Mouse (Mus musculus) hindbrain, embryonic 11.5 days (tissue): ENCODE measurements at regions not wholly inside any gene's neighbourhood (a gene's known extent, or its start where the extent isn't known, plus 50 kb on each side); places are given as distances from the start of the nearest gene placed in this dataset.
"Not testable (repeated sequence)": the region's sequence is repeated elsewhere in the genome, so short reads cannot be mapped to it uniquely, and the experiment has no call there.

Experiments used
- ATAC-seq: fragments of 200-750 bp; cut with Nextera tagmentation; 2 replicates; pipeline ENCODE4 v1.8.0; 2017; ENCODE audit warnings: mild to moderate bottlenecking, moderate TSS enrichment, moderate library complexity; ENCODE audit not compliant: low FRiP score
- DNase-seq: peaks from one replicate; pipeline ENCODE4 v3.0.0-alpha.2; 2015; ENCODE audit warnings: low spot score
- H3K27ac ChIP-seq: fragments of 300-500 bp; sonication (generic); 2 replicates; pipeline ENCODE4 v1.5.1; 2014; ENCODE audit warnings: mild to moderate bottlenecking, low read depth, low read length
- H3K27me3 ChIP-seq: fragments of 300-500 bp; sonication (generic); 2 replicates; pipeline ENCODE4 v1.6.1; 2014; ENCODE audit warnings: mild to moderate bottlenecking, low read length, moderate library complexity, mixed read lengths; ENCODE audit not compliant: control insufficient read depth, insufficient read depth
- H3K36me3 ChIP-seq: fragments of 300-500 bp; sonication (generic); 2 replicates; pipeline ENCODE4 v1.6.1; 2014; ENCODE audit warnings: mild to moderate bottlenecking, low read length, moderate library complexity, mixed read lengths; ENCODE audit not compliant: control insufficient read depth, insufficient read depth
- H3K4me1 ChIP-seq: fragments of 300-500 bp; sonication (generic); replicated peaks from 2 replicates; pipeline ENCODE4 v1.6.1; 2014; ENCODE audit warnings: low read length, mixed read lengths; ENCODE audit not compliant: control insufficient read depth, insufficient read depth
- H3K4me2 ChIP-seq: fragments of 300-500 bp; sonication (generic); replicated peaks from 2 replicates; pipeline ENCODE4 v1.6.1; 2014; ENCODE audit warnings: mild to moderate bottlenecking, low read depth, low read length
- H3K4me3 ChIP-seq: fragments of 300-500 bp; sonication (generic); 2 replicates; pipeline ENCODE4 v1.5.1; 2014; ENCODE audit warnings: low read depth, low read length
- H3K9ac ChIP-seq: fragments of 300-500 bp; sonication (generic); 2 replicates; pipeline ENCODE4 v1.6.1; 2014; ENCODE audit warnings: low read depth, low read length
- H3K9me3 ChIP-seq: fragments of 300-500 bp; sonication (generic); 2 replicates; pipeline ENCODE4 v1.6.1; 2016; ENCODE audit warnings: low read length; ENCODE audit not compliant: control insufficient read depth
- whole genome bisulfite sequencing: fragments of 180-500 bp; shearing (Covaris S2); extraction: QIAGEN DNeasy Blood & Tissue Kit; methylation state at CpG from one replicate; pipeline ENCODE4 v1.1.7; 2014; 5-methylcytosine and 5-hydroxymethylcytosine counted together

DNA sequence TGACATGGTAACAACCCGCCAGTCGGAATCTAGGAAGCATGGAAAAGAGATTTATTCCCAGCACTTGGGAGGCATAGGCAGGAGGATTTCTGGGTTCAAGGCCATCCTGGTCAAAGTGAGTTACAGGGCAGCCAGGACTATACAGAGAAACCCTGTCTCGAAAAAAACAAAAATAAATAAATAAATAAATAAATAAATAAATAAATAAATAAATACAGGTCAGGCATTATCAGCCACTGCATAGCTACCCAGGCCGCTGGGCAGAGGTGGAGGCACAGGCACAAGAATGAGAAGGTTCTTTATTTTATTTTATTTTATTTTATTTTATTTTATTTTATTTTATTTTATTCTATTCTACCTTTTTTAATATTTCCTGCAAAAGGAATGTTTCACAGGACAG lies 2040.7 kb downstream of the Hace1 start:
- no peaks in the 10 kb centered on the region for H3K4me1 ChIP-seq
- whole genome bisulfite sequencing = 94% methylated on average over 4 of the region's 4 CpGs
- H3K27ac ChIP-seq = no peak overlapping the region
- H3K36me3 ChIP-seq = no peaks in the 10 kb centered on the region
- no peak overlapping the region for H3K4me3 ChIP-seq
- H3K4me2 ChIP-seq = no peak overlapping the region
- no peak for DNase-seq
- no peaks in the 10 kb centered on the region for H3K27me3 ChIP-seq
- no peak overlapping the region for H3K9ac ChIP-seq
- H3K9me3 ChIP-seq = no peaks in the 10 kb centered on the region
- ATAC-seq = 0 out of 2 replicates have a peak, but pooled peaks have one; percentile 45

DNA sequence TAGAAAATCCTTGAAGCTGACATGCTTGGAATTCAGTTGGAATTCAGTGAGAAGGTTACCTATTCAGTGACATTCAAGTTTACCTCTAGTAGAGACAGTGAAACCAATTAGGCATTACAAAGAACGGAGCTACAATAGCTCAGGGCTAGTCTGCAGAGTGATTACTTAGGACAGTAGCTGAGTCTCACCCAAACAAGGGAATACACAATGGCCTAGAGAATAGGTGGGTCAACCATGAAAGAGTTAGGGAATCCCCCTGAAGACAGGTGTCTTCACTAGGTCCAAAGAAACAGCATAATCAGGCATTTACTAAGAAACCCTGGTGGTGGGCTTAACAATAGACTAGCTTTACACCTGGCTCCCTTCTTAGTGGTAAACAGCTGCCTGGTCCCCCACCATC lies 2053.7 kb downstream of the Hace1 start:
- H3K4me1 ChIP-seq, H3K9me3 ChIP-seq, H3K36me3 ChIP-seq, ATAC-seq, H3K9ac ChIP-seq, H3K27me3 ChIP-seq, H3K27ac ChIP-seq, DNase-seq, H3K4me2 ChIP-seq, H3K4me3 ChIP-seq: not testable (repeated sequence)
- WGBS = 76% methylated on average over 1 of the region's 1 CpGs

DNA sequence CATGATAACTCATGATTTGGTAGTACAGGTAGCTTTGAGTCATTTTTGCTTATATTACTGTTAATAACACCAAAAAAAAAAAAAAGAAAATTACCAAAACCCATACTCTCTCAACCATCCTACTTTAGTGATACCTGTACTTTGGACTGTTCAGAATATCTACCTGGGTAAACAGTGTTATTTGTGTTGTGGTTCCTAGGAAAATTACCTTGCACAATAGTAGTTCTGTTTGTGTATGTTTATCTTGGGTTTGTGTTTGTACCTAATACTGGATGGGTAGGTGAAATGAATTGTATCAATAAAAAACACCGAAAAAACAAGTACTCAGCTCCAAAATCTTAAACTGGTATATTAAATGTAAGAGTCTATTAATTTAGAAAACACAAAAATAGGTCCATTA lies 2074.7 kb downstream of the Hace1 start:
- no peak overlapping the region for H3K4me3 ChIP-seq
- H3K27me3 ChIP-seq = no peaks in the 10 kb centered on the region
- DNase-seq (no peak), ATAC-seq (no peak)
- H3K9me3 ChIP-seq = no peaks in the 10 kb centered on the region
- WGBS = 76% methylated on average over 1 of the region's 1 CpGs
- H3K36me3 ChIP-seq = no peaks in the 10 kb centered on the region
- H3K27ac ChIP-seq = no peak overlapping the region
- H3K4me1 ChIP-seq = no peaks in the 10 kb centered on the region
- H3K9ac ChIP-seq = no peak overlapping the region
- no peak overlapping the region for H3K4me2 ChIP-seq

DNA sequence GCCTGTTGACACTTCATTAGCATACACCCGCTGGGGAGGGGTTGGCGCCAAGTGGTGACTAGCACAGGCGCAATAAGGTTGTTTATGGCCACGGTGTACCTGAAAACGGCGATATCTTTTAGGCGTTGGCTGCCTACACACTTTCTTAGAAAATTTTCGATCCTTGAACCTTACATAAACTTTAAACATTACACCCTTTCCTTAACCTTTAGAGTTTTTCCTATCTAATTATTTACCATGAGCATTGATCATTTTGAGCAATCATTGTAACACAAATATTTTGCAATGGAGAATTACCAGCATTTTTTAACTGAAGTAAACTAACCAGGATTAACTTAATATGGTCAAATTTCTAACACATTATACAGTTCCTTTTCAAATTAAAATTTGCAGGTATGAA lies 2076.6 kb downstream of the Hace1 start:
- H3K27ac ChIP-seq = no peak overlapping the region
- no peaks in the 10 kb centered on the region for H3K27me3 ChIP-seq
- no peak overlapping the region for H3K4me2 ChIP-seq
- no peak overlapping the region for H3K9ac ChIP-seq
- ATAC-seq (no peak), DNase-seq (no peak)
- H3K4me3 ChIP-seq = no peak overlapping the region
- WGBS = 96% methylated on average over 8 of the region's 8 CpGs
- H3K4me1 ChIP-seq = no peaks in the 10 kb centered on the region
- no peaks in the 10 kb centered on the region for H3K9me3 ChIP-seq
- no peaks in the 10 kb centered on the region for H3K36me3 ChIP-seq
